Mouse (Mus musculus) spleen, adult 2 months (tissue): ENCODE data around the gene Surf2. TPM values are rescaled to one million over a fixed set of nuclear protein-coding genes. Genes with fewer than 3 reads are reported as not detected.

Experiments used
- DNase-seq, 2 experiments: peaks; one replicate each; pipeline versions ENCODE4 v3.0.0 to v3.0.0-alpha.2; 2012 to 2021; ENCODE audit warnings: low spot score in 2 of 2, low read depth in 1 of 2
- H3K27ac ChIP-seq: fragments of 200-500 bp; 2 replicates; pipeline ENCODE4 v1.5.1; 2012; ENCODE audit warnings: low read length, inconsistent platforms; ENCODE audit not compliant: insufficient read depth
- H3K27me3 ChIP-seq: fragments of 200-500 bp; 2 replicates; pipeline ENCODE4 v1.6.1; 2012; ENCODE audit warnings: mild to moderate bottlenecking, moderate library complexity, low read length, inconsistent platforms; ENCODE audit not compliant: control insufficient read depth, insufficient read depth
- H3K36me3 ChIP-seq: fragments of 200-500 bp; 2 replicates; pipeline ENCODE4 v1.6.1; 2012; ENCODE audit warnings: mild to moderate bottlenecking, low read length, inconsistent platforms; ENCODE audit not compliant: control insufficient read depth, insufficient read depth
- H3K4me1 ChIP-seq: fragments of 200-500 bp; 2 replicates; pipeline ENCODE4 v1.6.1; 2011; ENCODE audit warnings: inconsistent platforms; ENCODE audit not compliant: control insufficient read depth, insufficient read depth, insufficient read length
- H3K4me3 ChIP-seq: fragments of 200-500 bp; 2 replicates; pipeline ENCODE4 v1.5.1; 2011; ENCODE audit warnings: mild to moderate bottlenecking, inconsistent platforms; ENCODE audit not compliant: insufficient read depth, insufficient read length; ENCODE audit errors: extremely low read depth
- CTCF ChIP-seq: fragments of 200-500 bp; IDR thresholded peaks from 2 replicates; pipeline ENCODE4 v1.5.1; 2011; ENCODE audit warnings: mild to moderate bottlenecking, inconsistent platforms; ENCODE audit not compliant: insufficient read depth, insufficient read length, insufficient replicate concordance; ENCODE audit errors: extremely low read depth
- POLR2A ChIP-seq: fragments of 200-500 bp; IDR thresholded peaks from 2 replicates; pipeline ENCODE4 v1.6.1; 2011; ENCODE audit warnings: low read depth, low read length, inconsistent platforms
- WGBS: fragments of 180-500 bp; shearing (Covaris S2); methylation state at CpG from one replicate; pipeline ENCODE4 v1.1.7; 2018; 5-methylcytosine and 5-hydroxymethylcytosine counted together
- polyA plus RNA-seq: library from polyadenylated mRNA; depleted of rRNA; stranded (reverse); fragments of >200 nt; gene quantifications from 2 replicates; pipeline ENCODE4 v1.2.3, GENCODE M21; 2012

Gene Surf2
- polyA plus RNA-seq, 1 experiment, result 19.1 TPM

- H3K4me1 ChIP-seq, result peaks cover 15% of the 10 kb centered on the region; the same call in 1 of the 2 replicates
- WGBS, result 65% methylated on average over 8 of the region's 8 CpGs
- no peak overlapping the region for H3K4me3 ChIP-seq
- no peak for DNase-seq
- no peak for TF ChIP-seq CTCF
- no peak for TF ChIP-seq POLR2A
- peaks cover 23% of the 10 kb centered on the region for H3K36me3 ChIP-seq
- no peaks in the 10 kb centered on the region for H3K27me3 ChIP-seq
- H3K27ac ChIP-seq, result no peak overlapping the region
These were observed 1.8 kb upstream of the Surf2 start for GRCm38 (mm10) chr2:26914148-26914941.

GRCm38 (mm10) chr2:26916738-26917137 lies 571 bp downstream of the Surf2 start:
- DNase-seq, result no peak
- Histone ChIP-seq H3K36me3 (peaks cover 40% of the 10 kb centered on the region), H3K27me3 (no peaks in the 10 kb centered on the region), H3K27ac (peak overlapping the region; percentile 68; the same call in 1 of the 2 replicates), H3K4me3 (peak overlapping the region; percentile 77), H3K4me1 (peaks cover 12% of the 10 kb centered on the region; the same call in 1 of the 2 replicates)
- TF ChIP-seq POLR2A, result no peak
- TF ChIP-seq CTCF, result no peak
- 2% methylated on average over 13 of the region's 13 CpGs for WGBS

GRCm38 (mm10) chr2:26919684-26920083 lies 3.5 kb downstream of the Surf2 start:
- Histone ChIP-seq H3K36me3 (peaks cover 44% of the 10 kb centered on the region), H3K27me3 (no peaks in the 10 kb centered on the region), H3K4me1 (peaks cover 12% of the 10 kb centered on the region; the same call in 1 of the 2 replicates), H3K4me3 (no peak overlapping the region), H3K27ac (no peak overlapping the region)
- WGBS, result 86% methylated on average over 3 of the region's 3 CpGs
- TF ChIP-seq CTCF (no peak), POLR2A (no peak)
- no peak for DNase-seq

GRCm38 (mm10) chr2:26920190-26920855 lies 4.2 kb downstream of the Surf2 start:
- WGBS, result 91% methylated on average over 6 of the region's 6 CpGs
- Histone ChIP-seq H3K27me3 (no peaks in the 10 kb centered on the region), H3K36me3 (peaks cover 48% of the 10 kb centered on the region), H3K27ac (no peak overlapping the region), H3K4me1 (peaks cover 9% of the 10 kb centered on the region; the same call in 1 of the 2 replicates), H3K4me3 (no peak overlapping the region)
- no peak for DNase-seq
- TF ChIP-seq CTCF (no peak), POLR2A (no peak)

- Histone ChIP-seq H3K36me3 (peaks cover 58% of the 10 kb centered on the region), H3K4me3 (no peak overlapping the region), H3K4me1 (peaks cover 7% of the 10 kb centered on the region; the same call in 1 of the 2 replicates), H3K27me3 (no peaks in the 10 kb centered on the region), H3K27ac (no peak overlapping the region)
- DNase-seq, result no peak
- 80% methylated on average over 9 of the region's 9 CpGs for WGBS
- no peak for TF ChIP-seq CTCF
These were observed 5.6 kb downstream of the Surf2 start for GRCm38 (mm10) chr2:26921784-26922183.

GRCm38 (mm10) chr2:26927745-26928476 lies 11.7 kb downstream of the Surf2 start:
- Histone ChIP-seq H3K27me3 (no peaks in the 10 kb centered on the region), H3K4me3 (no peak overlapping the region), H3K27ac (no peak overlapping the region), H3K36me3 (peaks cover 28% of the 10 kb centered on the region), H3K4me1 (peaks cover 2% of the 10 kb centered on the region; the same call in 1 of the 2 replicates)
- WGBS, result 93% methylated on average over 6 of the region's 6 CpGs
- no peak for TF ChIP-seq POLR2A
- no peak for TF ChIP-seq CTCF
- no peak for DNase-seq

GRCm38 (mm10) chr2:26930390-26930789 lies 14.2 kb downstream of the Surf2 start:
- peak; percentile 53 to 69 for DNase-seq
- TF ChIP-seq POLR2A (no peak), CTCF (peak; percentile 54; the same call in 1 of the 2 replicates)
- 7% methylated on average over 1 of the region's 1 CpGs for WGBS
- H3K27ac ChIP-seq, result no peak overlapping the region
- peaks cover 5% of the 10 kb centered on the region; the same call in 1 of the 2 replicates for H3K4me1 ChIP-seq
- H3K36me3 ChIP-seq, result peaks cover 11% of the 10 kb centered on the region
- H3K27me3 ChIP-seq, result no peaks in the 10 kb centered on the region
- no peak overlapping the region for H3K4me3 ChIP-seq
